Mouse (Mus musculus) embryonic facial prominence, embryonic 14.5 days (tissue): Measurements from ENCODE around the gene Zyg11a. TPM values are rescaled to one million over a fixed set of nuclear protein-coding genes. Genes with fewer than 3 reads are reported as not detected.
"Not testable (repeated sequence)": the region's sequence is repeated elsewhere in the genome, so short reads cannot be mapped to it uniquely, and the experiment has no call there.

ENCODE experiments used
- ATAC-seq: fragments of 200-750 bp; cut with Nextera tagmentation; 2 replicates; pipeline ENCODE4 v1.8.0; 2017; ENCODE audit warnings: low read depth, moderate number of reproducible peaks, moderate TSS enrichment
- DNase-seq: peaks from one replicate; pipeline ENCODE4 v3.0.0-alpha.2; 2015; ENCODE audit warnings: low spot score
- H3K27ac ChIP-seq: fragments of 300-500 bp; sonication (generic); replicated peaks from 2 replicates; pipeline ENCODE4 v1.5.1; 2014; ENCODE audit warnings: low read depth, mild to moderate bottlenecking, low read length, moderate library complexity
- H3K27me3 ChIP-seq: fragments of 300-500 bp; sonication (generic); replicated peaks from 2 replicates; pipeline ENCODE4 v1.6.1; 2014; ENCODE audit warnings: low read length; ENCODE audit not compliant: control insufficient read depth, insufficient read depth
- H3K36me3 ChIP-seq: fragments of 300-500 bp; sonication (generic); 2 replicates; pipeline ENCODE4 v1.6.1; 2014; ENCODE audit warnings: low read length, mixed read lengths; ENCODE audit not compliant: control insufficient read depth, insufficient read depth
- H3K4me1 ChIP-seq: fragments of 300-500 bp; sonication (generic); 2 replicates; pipeline ENCODE4 v1.6.1; 2014; ENCODE audit warnings: antibody characterized with exemption, low read length; ENCODE audit not compliant: control insufficient read depth, insufficient read depth
- H3K4me2 ChIP-seq: fragments of 300-500 bp; sonication (generic); 2 replicates; pipeline ENCODE4 v1.6.1; 2014; ENCODE audit warnings: low read depth, mild to moderate bottlenecking, low read length, moderate library complexity, mixed read lengths
- H3K4me3 ChIP-seq: fragments of 300-500 bp; sonication (generic); 2 replicates; pipeline ENCODE4 v1.5.1; 2014; ENCODE audit warnings: low read depth, mild to moderate bottlenecking, low read length
- H3K9ac ChIP-seq: fragments of 300-500 bp; sonication (generic); 2 replicates; pipeline ENCODE4 v1.6.1; 2014; ENCODE audit warnings: low read depth, mild to moderate bottlenecking, low read length, moderate library complexity, mixed read lengths
- H3K9me3 ChIP-seq: fragments of 300-500 bp; sonication (generic); 2 replicates; pipeline ENCODE4 v1.6.1; 2016; ENCODE audit warnings: low read length; ENCODE audit not compliant: control insufficient read depth
- WGBS: fragments of 180-500 bp; shearing (Covaris S2); extraction: QIAGEN DNeasy Blood & Tissue Kit; methylation state at CpG from one replicate; pipeline ENCODE4 v1.1.7; 2014; 5-methylcytosine and 5-hydroxymethylcytosine counted together
- polyA plus RNA-seq: library from polyadenylated mRNA; unstranded; fragments of >200 nt; fragmentation: Nextera tagmentation; extraction: Ambion mirVana; gene quantifications from 2 replicates; pipeline ENCODE4 v1.2.1, GENCODE M21; 2014

The Zyg11a gene
- polyA plus RNA-seq, 1 experiment from 2014 or later, result 0.07 TPM

DNA sequence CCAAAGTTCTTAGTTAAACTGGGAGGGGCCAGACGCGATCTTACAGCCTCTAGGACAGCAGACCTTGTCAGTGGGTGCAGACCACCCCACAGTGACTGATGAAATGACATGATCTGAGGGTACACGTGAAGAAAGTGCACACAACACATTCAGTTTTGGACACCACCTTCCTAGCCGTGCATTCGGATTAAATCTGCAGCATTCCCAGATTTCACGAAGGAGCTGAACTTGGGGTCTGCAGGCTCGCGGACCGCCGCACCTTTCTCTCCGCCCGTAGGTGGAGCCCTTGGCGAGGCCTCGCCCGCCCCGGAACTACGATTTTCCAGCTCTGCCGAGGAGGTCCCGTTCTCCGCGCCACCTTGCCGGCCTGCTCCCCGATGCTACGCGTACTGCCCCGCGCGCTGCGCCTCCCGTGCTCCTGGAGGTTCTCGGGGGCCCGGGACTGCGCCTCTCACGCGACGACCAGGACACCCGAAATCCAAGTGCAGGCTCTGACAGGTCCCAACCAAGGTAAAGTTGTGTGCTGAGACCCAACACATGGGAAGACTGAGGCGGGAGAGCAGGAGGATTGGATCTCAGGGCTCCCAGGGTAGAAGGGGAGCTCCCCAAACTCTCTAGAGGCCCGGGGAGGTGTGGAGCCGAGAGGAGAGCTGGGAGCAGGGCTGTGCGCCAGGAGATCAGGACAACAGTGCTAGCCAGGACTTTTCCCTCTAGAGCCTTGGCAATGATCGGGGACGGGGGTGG, 52.5 kb downstream of the Zyg11a start, which contains the start of gene Echdc2:
Gene Echdc2 (plus strand): TSS at position 286 of the 744 bp plus-strand sequence.
- 1% methylated on average over 38 of the region's 43 CpGs for WGBS
- H3K9ac ChIP-seq, result peak within 1 kb of the TSS; percentile 86
- no peaks in the 10 kb centered on the region for H3K9me3 ChIP-seq
- H3K36me3 ChIP-seq, result 0 out of 2 replicates have a peak, but pooled peaks cover 2% of the 10 kb centered on the region
- H3K27me3 ChIP-seq, result no peaks in the 10 kb centered on the region; the same call in 1 of the 2 replicates
- H3K27ac ChIP-seq, result no peak within 1 kb of the TSS
- H3K4me3 ChIP-seq, result peak within 1 kb of the TSS; percentile 73
- DNase-seq (peak; percentile 74), ATAC-seq (peak; percentile 55)
- H3K4me2 ChIP-seq, result peak within 1 kb of the TSS; percentile 93
- H3K4me1 ChIP-seq, result no peaks in the 10 kb centered on the region

GRCm38 (mm10) chr4:108163291-108163690, 54.6 kb downstream of the Zyg11a start:
- Histone ChIP-seq H3K36me3 (no peaks in the 10 kb centered on the region), H3K27ac (no peak overlapping the region), H3K9ac (no peak overlapping the region), H3K4me3 (no peak overlapping the region), H3K4me1 (no peaks in the 10 kb centered on the region), H3K27me3 (no peaks in the 10 kb centered on the region; the same call in 1 of the 2 replicates), H3K9me3 (no peaks in the 10 kb centered on the region), H3K4me2 (no peak overlapping the region)
- ATAC-seq (no peak), DNase-seq (no peak)
- 79% methylated on average over 3 of the region's 3 CpGs for WGBS

- H3K27ac ChIP-seq, result no peak overlapping the region
- no peak overlapping the region for H3K9ac ChIP-seq
- no peaks in the 10 kb centered on the region for H3K9me3 ChIP-seq
- no peaks in the 10 kb centered on the region for H3K36me3 ChIP-seq
- H3K4me2 ChIP-seq, result no peak overlapping the region
- H3K4me1 ChIP-seq, result no peaks in the 10 kb centered on the region
- H3K27me3 ChIP-seq, result no peaks in the 10 kb centered on the region; the same call in 1 of the 2 replicates
- no peak for DNase-seq
- ATAC-seq, result no peak
- H3K4me3 ChIP-seq, result no peak overlapping the region
- WGBS, result 92% methylated on average over 8 of the region's 8 CpGs
These were observed 55.9 kb downstream of the Zyg11a start for GRCm38 (mm10) chr4:108161936-108162335.

GRCm38 (mm10) chr4:108155141-108155540, 62.7 kb downstream of the Zyg11a start:
- H3K27ac ChIP-seq, H3K4me3 ChIP-seq, H3K9me3 ChIP-seq, H3K27me3 ChIP-seq, H3K4me2 ChIP-seq, ATAC-seq, H3K9ac ChIP-seq, H3K4me1 ChIP-seq, H3K36me3 ChIP-seq, DNase-seq: not testable (repeated sequence)
- 84% methylated on average over 1 of the region's 1 CpGs for WGBS

DNA sequence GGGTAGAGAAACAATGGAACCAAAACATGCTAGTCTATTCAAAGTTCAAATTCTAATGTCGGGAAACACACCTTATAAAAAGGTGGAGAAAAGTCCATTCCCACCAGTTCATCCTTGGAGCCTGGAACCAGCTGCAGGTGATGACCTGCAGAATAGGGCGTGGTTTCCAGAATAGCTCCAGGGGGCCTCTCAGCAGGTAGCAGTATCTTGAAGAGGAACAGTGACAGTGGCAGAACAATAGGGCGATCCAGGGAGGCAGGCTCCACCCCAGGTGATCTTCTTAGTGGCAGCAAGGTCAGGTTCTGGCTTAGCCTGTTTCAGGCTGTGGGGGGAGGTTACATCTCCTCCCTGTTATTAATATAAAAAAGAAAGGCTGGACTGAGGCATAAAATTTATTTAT, 72.3 kb downstream of the Zyg11a start:
- H3K27ac ChIP-seq, H3K27me3 ChIP-seq, H3K36me3 ChIP-seq, ATAC-seq, DNase-seq, H3K4me1 ChIP-seq, H3K9ac ChIP-seq, H3K4me3 ChIP-seq, H3K9me3 ChIP-seq, H3K4me2 ChIP-seq: not testable (repeated sequence)
- WGBS, result 37% methylated on average over 3 of the region's 3 CpGs

DNA sequence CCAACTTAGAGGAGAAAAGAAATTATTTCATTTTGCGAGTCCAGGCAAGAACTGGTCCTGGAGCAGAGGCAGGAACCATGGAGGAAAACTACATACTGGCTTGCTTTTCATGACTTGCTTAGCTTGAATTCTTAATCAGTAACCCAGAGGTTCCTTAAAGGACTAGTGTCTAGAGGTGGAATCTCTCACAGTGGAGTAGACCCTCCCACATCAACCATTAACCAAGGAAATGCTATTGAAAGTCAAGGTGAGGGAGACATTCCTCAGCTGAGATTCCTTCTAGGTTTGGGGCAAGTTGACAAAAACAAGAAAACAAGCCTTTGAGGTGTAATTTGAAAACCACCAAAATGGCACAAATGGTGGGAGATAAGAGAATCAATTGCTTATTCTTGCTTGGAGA, 73.0 kb downstream of the Zyg11a start, which contains the start of gene Scp2:
Gene Scp2 (minus strand): TSS at position 119 of the 400 bp plus-strand sequence.
- Histone ChIP-seq H3K4me1 (no peaks in the 10 kb centered on the region), H3K36me3 (no peaks in the 10 kb centered on the region), H3K27ac (no peak within 1 kb of the TSS), H3K27me3 (no peaks in the 10 kb centered on the region), H3K4me3 (no peak within 1 kb of the TSS), H3K9me3 (0 out of 2 replicates have a peak, but pooled peaks cover 3% of the 10 kb centered on the region), H3K9ac (no peak within 1 kb of the TSS), H3K4me2 (no peak within 1 kb of the TSS)
- 89% methylated on average over 1 of the region's 1 CpGs for WGBS
- ATAC-seq, result no peak
- no peak for DNase-seq

GRCm38 (mm10) chr4:108143778-108144177, 74.1 kb downstream of the Zyg11a start:
- ATAC-seq, result no peak

GRCm38 (mm10) chr4:108143178-108143577, 74.7 kb downstream of the Zyg11a start:
- not testable (repeated sequence) for H3K4me1 ChIP-seq, H3K4me3 ChIP-seq, H3K27ac ChIP-seq, H3K4me2 ChIP-seq, H3K27me3 ChIP-seq, H3K36me3 ChIP-seq, H3K9ac ChIP-seq, H3K9me3 ChIP-seq, ATAC-seq, DNase-seq
- 86% methylated on average over 2 of the region's 2 CpGs for WGBS

More at GRCm38 (mm10) chr4:108143778-108144177, 74.1 kb downstream of the Zyg11a start:
- Histone ChIP-seq H3K27ac (no peak overlapping the region), H3K9ac (no peak overlapping the region), H3K4me1 (no peaks in the 10 kb centered on the region), H3K9me3 (0 out of 2 replicates have a peak, but pooled peaks cover 3% of the 10 kb centered on the region), H3K4me2 (no peak overlapping the region), H3K4me3 (no peak overlapping the region), H3K27me3 (no peaks in the 10 kb centered on the region), H3K36me3 (no peaks in the 10 kb centered on the region)
- no peak for DNase-seq

DNA sequence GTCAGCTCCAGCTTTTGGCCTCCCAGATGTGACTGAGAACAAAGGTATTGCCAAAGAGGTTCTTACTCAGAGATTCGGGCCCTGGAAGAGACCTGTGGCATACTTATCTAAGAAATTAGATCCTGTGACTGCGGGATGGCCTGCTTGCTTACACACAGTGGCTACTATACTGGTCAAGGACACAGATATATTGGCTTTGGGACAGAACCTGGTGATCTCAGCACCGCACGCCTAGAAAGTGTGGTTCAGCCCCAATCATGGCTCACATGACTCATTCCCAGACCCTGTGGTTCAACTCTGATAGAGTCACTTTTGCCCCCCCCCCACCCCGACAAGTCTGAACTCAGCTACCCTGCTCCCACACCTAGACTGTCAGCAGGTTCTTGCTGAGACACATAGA, 80.9 kb downstream of the Zyg11a start:
- 80% methylated on average over 5 of the region's 5 CpGs for WGBS
- DNase-seq (no peak), ATAC-seq (no peak)
- no peak overlapping the region for H3K4me3 ChIP-seq
- H3K9me3 ChIP-seq, result 0 out of 2 replicates have a peak, but pooled peaks cover 3% of the 10 kb centered on the region
- no peak overlapping the region for H3K4me2 ChIP-seq
- no peaks in the 10 kb centered on the region for H3K27me3 ChIP-seq
- H3K4me1 ChIP-seq, result no peaks in the 10 kb centered on the region
- H3K9ac ChIP-seq, result no peak overlapping the region
- H3K36me3 ChIP-seq, result no peaks in the 10 kb centered on the region
- H3K27ac ChIP-seq, result no peak overlapping the region
